Mouse (Mus musculus) limb, embryonic 11.5 days (tissue): ENCODE results near the gene Mfsd11. TPM values are rescaled to one million over a fixed set of nuclear protein-coding genes. Genes with fewer than 3 reads are reported as not detected.
"Not testable (repeated sequence)": the region's sequence is repeated elsewhere in the genome, so short reads cannot be mapped to it uniquely, and the experiment has no call there.

Experiments used
- ATAC-seq: fragments of 200-750 bp; cut with Nextera tagmentation; 2 replicates; pipeline ENCODE4 v1.8.0; 2017; ENCODE audit warnings: low read depth; ENCODE audit not compliant: insufficient number of reproducible peaks, low FRiP score, low TSS enrichment
- DNase-seq: peaks from one replicate; pipeline ENCODE4 v3.0.0-alpha.2; 2015; ENCODE audit warnings: low spot score
- H3K27ac ChIP-seq: fragments of 300-500 bp; sonication (generic); replicated peaks from 2 replicates; pipeline ENCODE4 v1.5.1; 2014; ENCODE audit warnings: low read depth, mild to moderate bottlenecking, low read length
- H3K27me3 ChIP-seq: fragments of 300-500 bp; sonication (generic); 2 replicates; pipeline ENCODE4 v1.6.1; 2014; ENCODE audit warnings: mild to moderate bottlenecking, low read length, mixed read lengths; ENCODE audit not compliant: control insufficient read depth, insufficient read depth
- H3K36me3 ChIP-seq: fragments of 300-500 bp; sonication (generic); 2 replicates; pipeline ENCODE4 v1.6.1; 2014; ENCODE audit warnings: mild to moderate bottlenecking, low read length, moderate library complexity, mixed read lengths; ENCODE audit not compliant: control insufficient read depth, insufficient read depth
- H3K4me1 ChIP-seq: fragments of 300-500 bp; sonication (generic); 2 replicates; pipeline ENCODE4 v1.6.1; 2014; ENCODE audit warnings: low read length, mixed read lengths; ENCODE audit not compliant: control insufficient read depth, insufficient read depth
- H3K4me2 ChIP-seq: fragments of 300-500 bp; sonication (generic); 2 replicates; pipeline ENCODE4 v1.6.1; 2014; ENCODE audit warnings: low read depth, mild to moderate bottlenecking, moderate library complexity; ENCODE audit not compliant: severe bottlenecking
- H3K4me3 ChIP-seq: fragments of 300-500 bp; sonication (generic); 2 replicates; pipeline ENCODE4 v1.5.1; 2014; ENCODE audit warnings: low read depth, low read length
- H3K9ac ChIP-seq: fragments of 300-500 bp; sonication (generic); 2 replicates; pipeline ENCODE4 v1.6.1; 2014; ENCODE audit warnings: mild to moderate bottlenecking, low read length
- H3K9me3 ChIP-seq: fragments of 300-500 bp; sonication (generic); 2 replicates; pipeline ENCODE4 v1.6.1; 2016; ENCODE audit warnings: low read length; ENCODE audit not compliant: control insufficient read depth
- WGBS: fragments of 180-500 bp; shearing (Covaris S2); extraction: QIAGEN DNeasy Blood & Tissue Kit; methylation state at CpG from one replicate; pipeline ENCODE4 v1.1.7; 2014; 5-methylcytosine and 5-hydroxymethylcytosine counted together
- polyA plus RNA-seq: library from polyadenylated mRNA; unstranded; fragments of >200 nt; fragmentation: Nextera tagmentation; extraction: Ambion mirVana; gene quantifications from 2 replicates; pipeline ENCODE4 v1.2.1, GENCODE M21; 2014

Mfsd11 gene
- polyA plus RNA-seq, 1 experiment from 2014 or later, result 28.0 TPM

- Histone ChIP-seq H3K9ac (no peak overlapping the region), H3K4me1 (peaks cover 35% of the 10 kb centered on the region), H3K9me3 (no peaks in the 10 kb centered on the region), H3K36me3 (no peaks in the 10 kb centered on the region), H3K4me2 (no peak overlapping the region), H3K27me3 (no peaks in the 10 kb centered on the region), H3K27ac (no peak overlapping the region), H3K4me3 (no peak overlapping the region)
- no peak for DNase-seq
- no peak for ATAC-seq
- WGBS, result 95% methylated on average over 5 of the region's 5 CpGs
Observed at GRCm38 (mm10) chr11:116817567-116817966, 34.7 kb upstream of the Mfsd11 start.

GRCm38 (mm10) chr11:116818722-116819121 lies 33.5 kb upstream of the Mfsd11 start:
- DNase-seq (no peak), ATAC-seq (no peak)
- H3K36me3 ChIP-seq, result no peaks in the 10 kb centered on the region
- no peak overlapping the region for H3K9ac ChIP-seq
- H3K9me3 ChIP-seq, result no peaks in the 10 kb centered on the region
- 41% methylated on average over 8 of the region's 8 CpGs for WGBS
- H3K4me3 ChIP-seq, result no peak overlapping the region
- no peaks in the 10 kb centered on the region for H3K27me3 ChIP-seq
- H3K4me1 ChIP-seq, result peaks cover 24% of the 10 kb centered on the region
- H3K27ac ChIP-seq, result no peak overlapping the region
- H3K4me2 ChIP-seq, result no peak overlapping the region

- peaks cover 10% of the 10 kb centered on the region for H3K4me1 ChIP-seq
- H3K9ac ChIP-seq, result no peak overlapping the region
- ATAC-seq, result no peak
- no peaks in the 10 kb centered on the region for H3K36me3 ChIP-seq
- DNase-seq, result no peak
- WGBS, result 94% methylated on average over 5 of the region's 5 CpGs
- H3K4me2 ChIP-seq, result no peak overlapping the region
- no peaks in the 10 kb centered on the region for H3K27me3 ChIP-seq
- no peak overlapping the region for H3K27ac ChIP-seq
- H3K4me3 ChIP-seq, result no peak overlapping the region
- no peaks in the 10 kb centered on the region for H3K9me3 ChIP-seq
Observed at GRCm38 (mm10) chr11:116819932-116820593, 32.2 kb upstream of the Mfsd11 start.

GRCm38 (mm10) chr11:116821057-116821940 lies 30.9 kb upstream of the Mfsd11 start:
- no peaks in the 10 kb centered on the region for H3K9me3 ChIP-seq
- WGBS, result 82% methylated on average over 13 of the region's 13 CpGs
- H3K4me3 ChIP-seq, result no peak overlapping the region
- H3K27me3 ChIP-seq, result no peaks in the 10 kb centered on the region
- no peak overlapping the region for H3K4me2 ChIP-seq
- ATAC-seq, result no peak
- DNase-seq, result no peak
- H3K27ac ChIP-seq, result no peak overlapping the region
- no peaks in the 10 kb centered on the region for H3K36me3 ChIP-seq
- H3K9ac ChIP-seq, result no peak overlapping the region
- H3K4me1 ChIP-seq, result peaks cover 7% of the 10 kb centered on the region

GRCm38 (mm10) chr11:116822215-116822614 lies 30.0 kb upstream of the Mfsd11 start:
- Histone ChIP-seq H3K27me3 (no peaks in the 10 kb centered on the region), H3K27ac (no peak overlapping the region), H3K4me1 (peaks cover 12% of the 10 kb centered on the region), H3K9me3 (no peaks in the 10 kb centered on the region), H3K4me2 (no peak overlapping the region), H3K36me3 (no peaks in the 10 kb centered on the region), H3K4me3 (no peak overlapping the region), H3K9ac (no peak overlapping the region)
- DNase-seq (no peak), ATAC-seq (no peak)
- 84% methylated on average over 10 of the region's 10 CpGs for WGBS

- WGBS, result 94% methylated on average over 10 of the region's 10 CpGs
- ATAC-seq (no peak), DNase-seq (no peak)
- no peaks in the 10 kb centered on the region for H3K27me3 ChIP-seq
- no peak overlapping the region for H3K4me2 ChIP-seq
- no peak overlapping the region for H3K9ac ChIP-seq
- H3K27ac ChIP-seq, result no peak overlapping the region
- no peaks in the 10 kb centered on the region for H3K9me3 ChIP-seq
- H3K4me3 ChIP-seq, result no peak overlapping the region
- H3K36me3 ChIP-seq, result no peaks in the 10 kb centered on the region
- peaks cover 16% of the 10 kb centered on the region for H3K4me1 ChIP-seq
Observed at GRCm38 (mm10) chr11:116822626-116823025, 29.6 kb upstream of the Mfsd11 start.

- WGBS, result 99% methylated on average over 2 of the region's 2 CpGs
- DNase-seq (no peak), ATAC-seq (no peak)
- Histone ChIP-seq H3K4me3 (no peak overlapping the region), H3K4me1 (peaks cover 16% of the 10 kb centered on the region), H3K4me2 (no peak overlapping the region), H3K27ac (no peak overlapping the region), H3K9ac (no peak overlapping the region), H3K36me3 (no peaks in the 10 kb centered on the region), H3K9me3 (no peaks in the 10 kb centered on the region), H3K27me3 (no peaks in the 10 kb centered on the region)
Observed at GRCm38 (mm10) chr11:116823255-116823654, 29.0 kb upstream of the Mfsd11 start.

GRCm38 (mm10) chr11:116823885-116824284 lies 28.4 kb upstream of the Mfsd11 start:
- not testable (repeated sequence) for H3K4me2 ChIP-seq, ATAC-seq, H3K36me3 ChIP-seq, H3K9ac ChIP-seq, H3K9me3 ChIP-seq, H3K27ac ChIP-seq, DNase-seq, H3K4me3 ChIP-seq, H3K27me3 ChIP-seq
- peaks cover 12% of the 10 kb centered on the region for H3K4me1 ChIP-seq
- WGBS, result 94% methylated on average over 10 of the region's 10 CpGs
